Mouse (Mus musculus) lung, embryonic 16.5 days (tissue): ENCODE results near the gene Tcam1. TPM values are rescaled to one million over a fixed set of nuclear protein-coding genes. Genes with fewer than 3 reads are reported as not detected.

Experiments
- ATAC-seq: fragments of 200-750 bp; cut with Nextera tagmentation; 2 replicates; pipeline ENCODE4 v1.8.0; 2017; ENCODE audit warnings: low read depth, mild to moderate bottlenecking, moderate library complexity
- H3K27ac ChIP-seq: fragments of 300-500 bp; sonication (generic); 2 replicates; pipeline ENCODE4 v1.5.1; 2014; ENCODE audit warnings: mild to moderate bottlenecking, control low read depth, low read length
- H3K27me3 ChIP-seq: fragments of 300-500 bp; sonication (generic); 2 replicates; pipeline ENCODE4 v1.6.1; 2014; ENCODE audit warnings: low read depth, low read length, mixed read lengths; ENCODE audit not compliant: control insufficient read depth, insufficient read depth
- H3K36me3 ChIP-seq: fragments of 300-500 bp; sonication (generic); 2 replicates; pipeline ENCODE4 v1.6.1; 2014; ENCODE audit warnings: low read length; ENCODE audit not compliant: control insufficient read depth, insufficient read depth
- H3K4me1 ChIP-seq: fragments of 300-500 bp; sonication (generic); replicated peaks from 2 replicates; pipeline ENCODE4 v1.6.1; 2014; ENCODE audit warnings: low read length, mixed read lengths; ENCODE audit not compliant: control insufficient read depth, insufficient read depth
- H3K4me2 ChIP-seq: fragments of 300-500 bp; sonication (generic); 2 replicates; pipeline ENCODE4 v1.6.1; 2014; ENCODE audit warnings: low read depth, low read length, control low read depth
- H3K4me3 ChIP-seq: fragments of 300-500 bp; sonication (generic); 2 replicates; pipeline ENCODE4 v1.5.1; 2014; ENCODE audit warnings: mild to moderate bottlenecking, low read length, control low read depth
- H3K9ac ChIP-seq: fragments of 300-500 bp; sonication (generic); 2 replicates; pipeline ENCODE4 v1.6.1; 2014; ENCODE audit warnings: low read length, control low read depth
- H3K9me3 ChIP-seq: fragments of 300-500 bp; sonication (generic); 2 replicates; pipeline ENCODE4 v1.6.1; 2016; ENCODE audit warnings: low read length; ENCODE audit not compliant: control insufficient read depth
- WGBS: fragments of 180-500 bp; shearing (Covaris S2); extraction: QIAGEN DNeasy Blood & Tissue Kit; methylation state at CpG from one replicate; pipeline ENCODE4 v1.1.7; 2014; 5-methylcytosine and 5-hydroxymethylcytosine counted together
- polyA plus RNA-seq: library from polyadenylated mRNA; unstranded; fragments of >200 nt; fragmentation: Nextera tagmentation; extraction: Ambion mirVana; gene quantifications from 2 replicates; pipeline ENCODE4 v1.2.1, GENCODE M21; 2015

The Tcam1 gene
- polyA plus RNA-seq, 1 experiment from 2014 or later = 0.29 TPM

DNA sequence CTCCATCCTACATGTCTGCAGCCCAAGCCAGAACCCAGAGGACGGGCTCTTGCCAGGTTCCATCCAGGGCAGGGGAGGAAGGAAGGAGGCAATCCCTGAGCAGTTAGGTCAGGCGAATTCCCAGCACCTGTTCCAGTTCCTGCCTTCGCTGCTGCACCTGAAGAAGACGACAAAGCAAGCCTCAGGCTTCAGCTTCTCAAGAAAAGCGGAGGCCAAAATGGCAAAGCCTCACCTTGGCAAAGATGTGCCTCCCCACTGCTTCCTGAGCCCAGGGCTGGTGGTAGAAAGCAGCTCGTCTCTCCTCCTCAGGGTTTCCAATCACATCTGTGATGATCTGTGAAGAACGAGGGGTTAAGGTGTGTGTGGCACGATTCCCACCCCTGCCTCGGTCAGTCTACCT is 12.5 kb upstream of the Tcam1 start:
- Histone ChIP-seq H3K4me3 (no peak overlapping the region), H3K4me1 (peaks cover 20% of the 10 kb centered on the region), H3K9ac (no peak overlapping the region), H3K4me2 (no peak overlapping the region), H3K36me3 (peaks cover 70% of the 10 kb centered on the region), H3K9me3 (no peaks in the 10 kb centered on the region), H3K27me3 (no peaks in the 10 kb centered on the region), H3K27ac (no peak overlapping the region)
- ATAC-seq = no peak
- 85% methylated on average over 9 of the region's 9 CpGs for WGBS

DNA sequence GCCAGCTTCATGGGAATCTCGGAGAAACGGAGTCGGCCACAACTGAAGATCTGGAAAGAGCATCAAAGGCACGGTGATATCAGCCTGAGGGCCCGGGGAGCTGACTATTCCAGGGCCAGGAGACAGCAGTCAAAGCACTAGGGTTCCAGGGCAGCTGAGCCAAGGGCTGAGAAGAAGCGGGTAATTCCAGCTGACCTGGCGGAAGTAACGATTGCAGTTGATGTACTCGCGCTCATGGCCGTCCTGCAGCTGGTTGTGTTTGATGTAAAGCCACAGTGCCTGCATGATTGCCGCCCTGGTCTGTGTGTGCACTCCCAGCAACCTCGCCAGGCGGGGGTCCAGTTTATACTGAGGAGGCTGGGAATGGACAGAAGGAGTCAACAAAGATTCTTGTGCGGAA is 11.5 kb upstream of the Tcam1 start:
- 82% methylated on average over 15 of the region's 15 CpGs for WGBS
- H3K27me3 ChIP-seq = no peaks in the 10 kb centered on the region

DNA sequence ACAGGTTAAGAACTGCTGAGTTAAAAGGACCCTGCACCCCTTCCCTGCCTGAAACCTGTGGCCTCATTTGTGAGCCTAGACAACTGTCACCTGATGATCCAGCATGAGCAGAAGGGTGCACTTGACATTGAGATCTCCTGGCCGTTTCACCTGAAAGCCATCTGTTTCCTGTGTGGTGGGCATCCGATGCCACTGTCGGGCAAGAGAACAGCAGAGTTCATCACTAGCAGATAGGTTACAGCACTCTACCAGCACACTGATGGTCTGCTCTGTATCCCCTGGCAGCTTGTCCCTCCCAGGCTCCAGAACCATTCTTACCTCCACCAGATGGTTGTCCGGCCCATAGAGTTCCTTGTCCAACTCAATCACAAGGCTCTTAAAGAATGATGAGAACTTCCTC is 10.9 kb upstream of the Tcam1 start:
- Histone ChIP-seq H3K4me1 (peaks cover 29% of the 10 kb centered on the region), H3K4me2 (no peak overlapping the region), H3K27me3 (no peaks in the 10 kb centered on the region), H3K9ac (no peak overlapping the region), H3K4me3 (no peak overlapping the region), H3K36me3 (peaks cover 65% of the 10 kb centered on the region), H3K9me3 (no peaks in the 10 kb centered on the region), H3K27ac (no peak overlapping the region)
- ATAC-seq = no peak
- WGBS = 86% methylated on average over 4 of the region's 4 CpGs

More for the DNA sequence above, 11.5 kb upstream of the Tcam1 start:
- no peak overlapping the region for H3K4me3 ChIP-seq
- H3K9ac ChIP-seq = no peak overlapping the region
- no peak for ATAC-seq
- H3K36me3 ChIP-seq = peaks cover 66% of the 10 kb centered on the region
- H3K4me1 ChIP-seq = peaks cover 25% of the 10 kb centered on the region
- no peak overlapping the region for H3K4me2 ChIP-seq
- no peak overlapping the region for H3K27ac ChIP-seq
- no peaks in the 10 kb centered on the region for H3K9me3 ChIP-seq

DNA sequence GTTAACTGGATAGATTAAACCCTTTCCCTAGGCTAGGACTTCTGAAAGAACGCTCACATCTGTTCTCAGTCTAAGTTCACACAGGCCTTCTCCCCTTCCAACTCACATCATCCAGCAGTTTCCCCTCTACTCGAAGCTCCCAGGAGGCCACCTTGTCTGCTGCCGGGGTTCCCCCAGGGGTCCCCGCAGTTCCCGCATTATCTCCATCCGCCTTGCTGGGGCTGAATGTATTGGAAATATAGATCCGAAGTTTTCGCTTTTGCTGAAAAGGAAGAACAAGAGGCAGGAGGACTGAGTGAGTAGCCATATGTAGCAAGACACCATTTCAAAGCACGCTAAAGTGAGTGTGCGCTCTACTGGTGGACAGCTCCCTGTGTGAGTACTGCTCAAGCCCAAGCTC is 10.0 kb upstream of the Tcam1 start:
- 90% methylated on average over 10 of the region's 10 CpGs for WGBS
- H3K27ac ChIP-seq = no peak overlapping the region

DNA sequence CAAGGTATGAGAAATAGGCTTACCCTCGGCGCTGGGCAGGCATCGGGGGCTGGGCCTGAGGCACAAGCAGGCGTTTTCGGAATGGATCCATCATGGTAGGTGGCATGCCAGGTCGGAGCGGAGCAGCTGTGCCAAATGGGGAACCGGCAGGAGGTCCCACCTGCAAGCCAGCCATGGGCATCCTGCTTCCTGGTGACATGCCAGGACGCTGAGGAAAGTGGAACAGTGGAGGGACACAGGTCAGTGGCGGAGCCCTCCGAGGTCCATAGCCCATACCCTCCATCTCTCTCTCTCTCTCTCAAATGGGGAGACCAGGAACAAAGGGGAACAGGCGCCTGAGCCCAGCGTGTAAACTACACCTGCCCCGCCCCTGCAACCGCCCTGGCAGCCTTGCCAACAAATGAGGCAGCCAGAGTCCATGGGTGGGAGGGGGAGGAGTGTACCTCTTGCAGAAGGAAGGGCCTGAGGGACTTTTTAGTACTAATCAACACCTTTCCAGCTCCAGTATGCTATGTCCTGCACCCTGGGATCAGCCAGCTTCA is 9.1 kb upstream of the Tcam1 start:
- Histone ChIP-seq H3K36me3 (peaks cover 53% of the 10 kb centered on the region), H3K4me1 (peaks cover 33% of the 10 kb centered on the region), H3K27me3 (no peaks in the 10 kb centered on the region), H3K27ac (peak overlapping the region; percentile 77), H3K9me3 (no peaks in the 10 kb centered on the region), H3K4me2 (0 out of 2 replicates have a peak overlapping the region, but pooled peaks have one; percentile 40), H3K4me3 (no peak overlapping the region), H3K9ac (no peak overlapping the region)
- 61% methylated on average over 15 of the region's 15 CpGs for WGBS
- ATAC-seq = no peak

More for the DNA sequence above, 10.0 kb upstream of the Tcam1 start:
- ATAC-seq = no peak
- H3K4me2 ChIP-seq = no peak overlapping the region
- peaks cover 61% of the 10 kb centered on the region for H3K36me3 ChIP-seq
- H3K4me1 ChIP-seq = peaks cover 33% of the 10 kb centered on the region
- H3K27me3 ChIP-seq = no peaks in the 10 kb centered on the region
- H3K9me3 ChIP-seq = no peaks in the 10 kb centered on the region
- no peak overlapping the region for H3K9ac ChIP-seq
- no peak overlapping the region for H3K4me3 ChIP-seq

DNA sequence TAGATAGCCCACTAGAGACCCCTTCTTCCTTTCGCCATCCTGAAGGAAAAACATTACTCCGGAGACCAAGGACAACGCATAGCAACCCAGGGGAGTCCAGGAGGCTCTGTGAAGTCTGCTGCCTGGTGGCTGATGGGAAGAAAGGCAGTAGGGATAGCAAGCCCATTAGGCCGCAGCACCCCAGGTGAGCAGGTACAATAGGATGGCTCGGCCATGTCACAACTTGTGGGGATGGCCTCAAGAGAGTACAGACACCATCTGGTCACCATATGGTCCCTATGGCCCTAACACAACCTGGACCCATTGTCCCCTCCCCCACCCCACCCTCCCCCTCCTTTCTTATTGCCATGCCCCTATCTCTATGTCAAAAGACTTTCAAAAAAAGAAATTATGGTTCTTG is 8.6 kb upstream of the Tcam1 start:
- no peak overlapping the region; the same call in 1 of the 2 replicates for H3K9ac ChIP-seq
- H3K4me1 ChIP-seq = peaks cover 33% of the 10 kb centered on the region
- H3K36me3 ChIP-seq = peaks cover 49% of the 10 kb centered on the region
- WGBS = 58% methylated on average over 5 of the region's 5 CpGs
- ATAC-seq = no peak
- H3K27me3 ChIP-seq = no peaks in the 10 kb centered on the region
- H3K4me3 ChIP-seq = peak overlapping the region; percentile 19; the same call in 1 of the 2 replicates
- peak overlapping the region; percentile 77 for H3K27ac ChIP-seq
- H3K4me2 ChIP-seq = peak overlapping the region; percentile 40
- no peaks in the 10 kb centered on the region for H3K9me3 ChIP-seq

DNA sequence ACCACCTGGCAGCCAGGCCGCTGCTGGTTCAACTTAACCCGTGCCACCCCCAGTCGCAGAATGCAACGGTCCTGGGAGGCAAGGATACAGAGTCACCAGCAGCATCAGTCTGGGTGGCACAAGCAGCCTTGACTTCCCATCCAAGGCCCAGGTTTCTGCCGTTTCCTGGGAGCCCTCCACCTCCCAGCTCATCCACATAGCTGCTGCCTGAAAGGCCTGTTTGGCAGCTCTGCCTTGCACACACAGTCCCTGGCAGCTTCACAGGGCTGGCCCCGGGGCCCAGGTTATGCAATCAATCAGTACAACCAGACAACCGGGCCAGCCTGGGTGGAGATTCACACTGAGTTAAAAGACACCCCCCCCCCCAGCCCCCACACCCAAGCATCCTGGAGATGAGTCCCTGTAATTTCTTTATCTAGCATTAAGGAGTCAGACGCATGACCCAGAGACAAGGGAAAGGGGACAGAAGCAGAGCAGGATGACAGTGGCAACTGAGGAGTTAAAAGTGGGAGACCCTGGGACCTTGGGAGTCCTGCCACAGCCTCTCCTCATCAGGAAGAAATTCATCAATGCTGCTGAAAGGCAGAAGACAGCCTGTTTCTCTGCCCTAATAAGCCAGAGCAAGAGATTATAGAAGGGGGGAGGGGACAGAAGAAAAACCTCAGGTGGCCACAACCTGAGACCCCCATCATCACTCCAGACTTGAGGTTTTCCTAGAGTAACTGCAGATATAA is 8.0 kb upstream of the Tcam1 start:
- peak overlapping the region; percentile 40 for H3K9ac ChIP-seq
- peaks cover 33% of the 10 kb centered on the region for H3K4me1 ChIP-seq
- H3K36me3 ChIP-seq = peaks cover 42% of the 10 kb centered on the region
- WGBS = 36% methylated on average over 8 of the region's 8 CpGs
- no peak for ATAC-seq
- peak overlapping the region; percentile 40 for H3K4me2 ChIP-seq
- H3K27me3 ChIP-seq = no peaks in the 10 kb centered on the region
- H3K9me3 ChIP-seq = no peaks in the 10 kb centered on the region
- H3K4me3 ChIP-seq = peak overlapping the region; percentile 19
- H3K27ac ChIP-seq = peak overlapping the region; percentile 77

DNA sequence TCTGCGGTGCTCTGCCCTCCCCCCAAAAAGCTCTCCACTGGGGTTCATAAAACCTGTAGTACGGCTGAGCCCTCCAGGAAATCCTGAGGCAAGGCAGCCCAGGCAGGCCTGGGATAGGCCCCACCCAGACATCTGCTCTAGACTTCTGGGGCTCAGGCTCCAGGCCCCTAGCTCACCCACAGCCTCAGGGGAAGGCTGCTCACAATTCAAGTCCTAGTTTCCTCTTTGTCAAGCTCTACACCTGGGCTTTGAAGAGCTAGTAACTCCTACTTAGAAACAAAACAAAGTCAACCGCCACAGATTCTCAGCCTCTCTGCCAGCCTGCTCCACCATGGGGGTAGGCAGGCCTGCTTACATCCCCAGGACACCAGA is 7.4 kb upstream of the Tcam1 start:
- H3K4me3 ChIP-seq = peak overlapping the region; percentile 19
- peaks cover 37% of the 10 kb centered on the region for H3K36me3 ChIP-seq
- no peaks in the 10 kb centered on the region for H3K9me3 ChIP-seq
- WGBS = 19% methylated on average over 3 of the region's 3 CpGs
- peak overlapping the region; percentile 77 for H3K27ac ChIP-seq
- H3K4me2 ChIP-seq = peak overlapping the region; percentile 40
- peaks cover 39% of the 10 kb centered on the region for H3K4me1 ChIP-seq
- H3K9ac ChIP-seq = peak overlapping the region; percentile 40
- no peak for ATAC-seq
- H3K27me3 ChIP-seq = no peaks in the 10 kb centered on the region

DNA sequence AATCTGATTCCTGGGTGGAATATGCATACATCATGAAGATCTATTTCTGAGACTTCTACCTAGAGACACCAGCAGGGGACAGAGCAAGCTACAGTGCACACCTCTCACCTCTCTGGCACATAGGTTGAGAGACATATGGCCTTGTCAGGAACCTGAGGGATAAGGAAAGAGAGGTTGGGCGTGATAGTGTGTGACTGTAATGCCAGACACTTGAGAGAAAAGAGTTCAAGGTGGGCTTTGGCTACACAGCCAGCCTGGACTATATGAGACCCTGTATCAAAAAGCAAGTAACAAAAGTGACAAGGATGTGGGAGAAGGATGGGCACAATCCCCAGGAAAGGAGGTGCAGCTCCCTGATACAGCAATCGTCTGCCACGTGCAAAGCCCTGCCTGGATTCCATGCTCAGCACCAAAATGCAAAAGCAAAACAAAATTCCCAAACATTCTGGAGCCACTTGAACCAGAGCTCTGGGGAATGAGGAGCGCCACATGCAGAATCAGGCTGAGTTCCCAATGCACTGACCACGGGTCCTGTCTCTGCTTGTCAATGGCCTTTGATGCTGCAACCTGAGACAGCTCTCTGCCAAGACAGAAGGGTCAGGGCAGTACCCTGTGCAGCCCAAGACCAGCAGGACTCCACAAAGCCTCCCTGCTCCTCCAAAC is 5.2 kb upstream of the Tcam1 start:
- ATAC-seq = no peak
- H3K27me3 ChIP-seq = no peaks in the 10 kb centered on the region
- H3K9me3 ChIP-seq = no peaks in the 10 kb centered on the region
- WGBS = 22% methylated on average over 5 of the region's 5 CpGs
- peak overlapping the region; percentile 84 for H3K4me2 ChIP-seq
- peaks cover 50% of the 10 kb centered on the region for H3K4me1 ChIP-seq
- H3K9ac ChIP-seq = peak overlapping the region; percentile 100
- H3K4me3 ChIP-seq = peak overlapping the region; percentile 92
- peaks cover 15% of the 10 kb centered on the region for H3K36me3 ChIP-seq
- peak overlapping the region; percentile 99 for H3K27ac ChIP-seq
